Comparison of ENCODE assay signal across 24 mouse cellular contexts in genomic region chr1:131093889-131094288, GRCm38 (mm10). TPM values are rescaled to one million over a fixed set of nuclear protein-coding genes. Genes with fewer than 3 reads are reported as not detected.
DNase-seq lines count a peak whose midpoint lies in the region; ATAC-seq and TF ChIP-seq lines count a peak whose summit lies in the region.
"Had no signal": no experiment of that assay in that cellular context is flagged by ENCODE, and none has a peak within 500 bp of the region (broad histone marks: within the 10 kb centered on the region; RNA-seq: fewer than 3 reads in every experiment).

No protein-coding gene starts in this region.

- TF ChIP-seq CTCF in heart, adult 2 months (IDR thresholded peaks at IDR 0.05): no peak
- no peak for TF ChIP-seq CTCF in bone marrow macrophage, adult 2 months (IDR thresholded peaks at IDR 0.05; ENCODE audit: low read depth, low read length)

- H3K27ac ChIP-seq in heart, adult 2 months: peak overlapping the region; percentile 87
- H3K27ac ChIP-seq in heart, embryonic 16.5 days (ENCODE audit: low read length): no peak overlapping the region
- H3K27ac ChIP-seq in bone marrow macrophage, adult 2 months (ENCODE audit: insufficient read depth, low read depth, low read length): no peak overlapping the region
- H3K27ac ChIP-seq in kidney, embryonic 16.5 days (ENCODE audit: low read length): no peak overlapping the region
- H3K27ac ChIP-seq: hindbrain, embryonic 15.5 days; left cerebral cortex, adult 2 months had no signal

- H3K4me2 ChIP-seq in heart, embryonic 16.5 days (ENCODE audit: low read depth, low read length): peak overlapping the region; percentile 23; the same call in 1 of the 2 replicates
- H3K4me2 ChIP-seq in kidney, embryonic 16.5 days (replicated peaks; ENCODE audit: low read depth, low read length): no peak overlapping the region
- H3K4me2 ChIP-seq: hindbrain, embryonic 15.5 days had no signal

- ATAC-seq in heart, embryonic 16.5 days (replicated peaks; ENCODE audit: extremely low read depth, insufficient read depth, low FRiP score): no peak
- ATAC-seq in kidney, embryonic 16.5 days (ENCODE audit: low FRiP score, low TSS enrichment): no peak
- ATAC-seq: forebrain, postnatal 0 days; intestine, embryonic 16.5 days; midbrain, embryonic 16.5 days had no signal

- no peak for TF ChIP-seq POLR2A in heart, adult 2 months (IDR thresholded peaks at IDR 0.05; ENCODE audit: insufficient read depth, low read depth, low read length)
- TF ChIP-seq POLR2A in bone marrow macrophage, adult 2 months (IDR thresholded peaks at IDR 0.05; ENCODE audit: borderline replicate concordance, low read depth, low read length): no peak

- H3K4me3 ChIP-seq in heart, adult 2 months: no peak overlapping the region
- no peak overlapping the region for H3K4me3 ChIP-seq in heart, embryonic 16.5 days (ENCODE audit: low read length)
- 0 out of 2 replicates have a peak overlapping the region, but pooled peaks have one; percentile 75 for H3K4me3 ChIP-seq in bone marrow macrophage, adult 2 months (ENCODE audit: insufficient read depth, low read length)
- H3K4me3 ChIP-seq in kidney, embryonic 16.5 days (ENCODE audit: low read length): no peak overlapping the region
- H3K4me3 ChIP-seq: hindbrain, embryonic 15.5 days; left cerebral cortex, adult 2 months had no signal

- TF ChIP-seq EP300 in heart, adult 2 months (IDR thresholded peaks at IDR 0.05; ENCODE audit: insufficient read depth, low read depth, low read length): no peak

- no peak overlapping the region for H3K9ac ChIP-seq in heart, adult 2 months (ENCODE audit: low read depth, low read length)
- H3K9ac ChIP-seq in heart, embryonic 16.5 days (ENCODE audit: low read length): no peak overlapping the region
- no peak overlapping the region for H3K9ac ChIP-seq in kidney, embryonic 16.5 days (replicated peaks; ENCODE audit: low read length)
- H3K9ac ChIP-seq: forebrain, postnatal 0 days; hindbrain, embryonic 15.5 days had no signal

- H3K36me3 ChIP-seq in heart, adult 2 months (ENCODE audit: control insufficient read depth, insufficient read depth, low read length): peaks cover 14% of the 10 kb centered on the region
- H3K36me3 ChIP-seq in heart, embryonic 16.5 days (ENCODE audit: control insufficient read depth, insufficient read depth): no peaks in the 10 kb centered on the region
- H3K36me3 ChIP-seq in kidney, embryonic 16.5 days (ENCODE audit: insufficient read depth, low read length): no peaks in the 10 kb centered on the region
- H3K36me3 ChIP-seq: hindbrain, embryonic 15.5 days had no signal

- DNase-seq in heart, adult 2 months: no peak
- no peak for DNase-seq in heart, adult 8-10 months (ENCODE audit: low spot score)
- no peak for DNase-seq in heart, adult 11 months
- DNase-seq in lung, postnatal 25 days (ENCODE audit: low spot score): peak; percentile 46
- no peak for DNase-seq in lung, postnatal 10 days
- DNase-seq: adrenal gland, postnatal 25 days; cerebellum, adult 18-20 months; cerebellum, postnatal 25 days; embryo, embryonic 11 days; forebrain, postnatal 0 days; kidney, postnatal 4 days; layer of hippocampus, adult 9-11 months; left cerebral cortex, postnatal 4 days; liver; right cerebral cortex, postnatal 25 days; thymus, adult 2 months had no signal

- intact Hi-C loops in heart, adult 2 months (cut with DNase I): loop anchor here (10.0 kb wide), 1 partner anchor 379 kb away; the partner anchor contains the start of genes Gm29427 and Yod1

- H3K27me3 ChIP-seq in heart, adult 2 months (ENCODE audit: control insufficient read depth, insufficient read depth, low read length): no peaks in the 10 kb centered on the region
- no peaks in the 10 kb centered on the region for H3K27me3 ChIP-seq in heart, embryonic 16.5 days (ENCODE audit: control insufficient read depth, insufficient read depth, low read length)
- H3K27me3 ChIP-seq in kidney, embryonic 16.5 days (ENCODE audit: insufficient read depth, low read length): no peaks in the 10 kb centered on the region
- H3K27me3 ChIP-seq: hindbrain, embryonic 15.5 days had no signal

- H3K4me1 ChIP-seq in heart, adult 2 months (ENCODE audit: control insufficient read depth, insufficient read depth, low read length): peaks cover 41% of the 10 kb centered on the region
- H3K4me1 ChIP-seq in heart, embryonic 16.5 days (ENCODE audit: control insufficient read depth, insufficient read depth, low read length): peaks cover 74% of the 10 kb centered on the region
- H3K4me1 ChIP-seq in bone marrow macrophage, adult 2 months (ENCODE audit: control insufficient read depth, insufficient read depth, low read length): peaks cover 62% of the 10 kb centered on the region
- H3K4me1 ChIP-seq in kidney, embryonic 16.5 days (ENCODE audit: insufficient read depth, low read length): peaks cover 64% of the 10 kb centered on the region

- no peaks in the 10 kb centered on the region for H3K9me3 ChIP-seq in heart, embryonic 16.5 days (replicated peaks; ENCODE audit: control insufficient read depth, low read length)
- no peaks in the 10 kb centered on the region for H3K9me3 ChIP-seq in kidney, embryonic 16.5 days (ENCODE audit: low read length)
- H3K9me3 ChIP-seq: G1E; hindbrain, embryonic 15.5 days had no signal

- WGBS in heart, adult 2 months: 46% methylated on average over 8 of the region's 8 CpGs
- 52% methylated on average over 8 of the region's 8 CpGs for WGBS in heart, embryonic 16.5 days
- WGBS in kidney, embryonic 16.5 days: 70% methylated on average over 8 of the region's 8 CpGs

- peaks cover 11% of the 10 kb centered on the region for H3K79me2 ChIP-seq in heart, adult 2 months (replicated peaks; ENCODE audit: control insufficient read depth, insufficient read depth, low read length)

RNA-seq across cellular contexts. Expression of gene Mapkapk2, which starts 3.7 kb away (rescaled TPM):
- 100 to 1,000 TPM; 283 to 363 TPM for total RNA-seq in heart, adult 2 months (2021)
- polyA plus RNA-seq in heart, adult 2 months (2012; rRNA removed): 196 and 305 TPM in 2 replicates
- total RNA-seq in heart, adult 8-10 months (2022): 100 to 1,000 TPM; 303 to 326 (median 315) TPM
- polyA plus RNA-seq in heart, embryonic 16.5 days (2015; fragmentation: Nextera tagmentation; extraction: Ambion mirVana): 61.4 and 66.8 TPM in 2 replicates
- polyA plus RNA-seq in bone marrow macrophage, adult 2 months (2012; ENCODE audit: insufficient read depth, insufficient read length, missing spikeins): 265 and 283 TPM in 2 replicates
- polyA plus RNA-seq in kidney, embryonic 16.5 days (2015; fragmentation: Nextera tagmentation; extraction: Ambion mirVana): 26.5 and 43.9 TPM in 2 replicates

RNA-seq across cellular contexts. Expression of gene Dyrk3, which starts 44.3 kb away (rescaled TPM):
- total RNA-seq in heart, adult 2 months (2021): under 1 TPM; 0.48 to 0.70 TPM
- 0.16 and 0.32 TPM in 2 replicates for polyA plus RNA-seq in heart, adult 2 months (2012; rRNA removed)
- under 1 TPM; 0.25 to 0.71 (median 0.53) TPM for total RNA-seq in heart, adult 8-10 months (2022)
- polyA plus RNA-seq in heart, embryonic 16.5 days (2015; fragmentation: Nextera tagmentation; extraction: Ambion mirVana): 1.8 and 2.1 TPM in 2 replicates
- polyA plus RNA-seq in bone marrow macrophage, adult 2 months (2012; ENCODE audit: insufficient read depth, insufficient read length, missing spikeins): 0.84 and 1.1 TPM in 2 replicates
- 5.9 and 6.1 TPM in 2 replicates for polyA plus RNA-seq in kidney, embryonic 16.5 days (2015; fragmentation: Nextera tagmentation; extraction: Ambion mirVana)

RNA-seq across cellular contexts. Expression of gene Eif2d, which starts 59.1 kb away (rescaled TPM):
- 10 to 100 TPM; 34.7 to 37.1 TPM for total RNA-seq in heart, adult 2 months (2021)
- polyA plus RNA-seq in heart, adult 2 months (2012; rRNA removed): 25.8 and 35.3 TPM in 2 replicates
- 10 to 100 TPM; 34.1 to 41.0 (median 37.0) TPM for total RNA-seq in heart, adult 8-10 months (2022)
- 48.1 and 50.1 TPM in 2 replicates for polyA plus RNA-seq in heart, embryonic 16.5 days (2015; fragmentation: Nextera tagmentation; extraction: Ambion mirVana)
- 20.5 and 23.2 TPM in 2 replicates for polyA plus RNA-seq in bone marrow macrophage, adult 2 months (2012; ENCODE audit: insufficient read depth, insufficient read length, missing spikeins)
- polyA plus RNA-seq in kidney, embryonic 16.5 days (2015; fragmentation: Nextera tagmentation; extraction: Ambion mirVana): 70.0 and 70.5 TPM in 2 replicates
